Mouse (Mus musculus): ENCODE data around the gene Vwa8. TPM values are rescaled to one million over a fixed set of nuclear protein-coding genes. Genes with fewer than 3 reads are reported as not detected.

Gene Vwa8
- total RNA-seq, 2 experiments from 2014 or later, result 29.4 to 31.0 TPM

DNA sequence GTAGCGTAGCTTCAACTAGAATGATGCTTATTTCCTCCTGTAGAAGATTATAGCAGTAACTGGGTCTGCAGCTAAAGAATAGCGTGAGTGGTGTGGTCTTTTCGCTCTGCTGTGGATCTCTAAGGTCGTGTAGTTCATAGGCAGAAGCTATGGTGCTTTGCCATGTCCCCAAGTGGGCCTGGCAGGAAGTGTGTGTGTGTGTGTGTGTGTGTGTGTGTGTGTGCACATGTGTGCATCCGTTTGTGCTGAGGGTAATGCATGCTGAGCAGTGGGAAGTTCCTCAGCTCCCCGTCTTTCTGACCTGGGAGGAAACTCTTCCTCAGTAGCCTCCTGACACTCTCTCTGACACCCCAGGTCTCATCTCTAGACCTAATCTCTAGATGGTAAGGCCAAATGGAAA, 305.0 kb downstream of the Vwa8 start:
- H3K4me3 ChIP-seq, result no peak overlapping the region
- DNase-seq (ENCODE audit: low spot score in 2 of 2), result no peak
- no peak overlapping the region for H3K27ac ChIP-seq
- no peak for TF ChIP-seq CTCF (conservative IDR thresholded peaks at IDR 0.05)

DNA sequence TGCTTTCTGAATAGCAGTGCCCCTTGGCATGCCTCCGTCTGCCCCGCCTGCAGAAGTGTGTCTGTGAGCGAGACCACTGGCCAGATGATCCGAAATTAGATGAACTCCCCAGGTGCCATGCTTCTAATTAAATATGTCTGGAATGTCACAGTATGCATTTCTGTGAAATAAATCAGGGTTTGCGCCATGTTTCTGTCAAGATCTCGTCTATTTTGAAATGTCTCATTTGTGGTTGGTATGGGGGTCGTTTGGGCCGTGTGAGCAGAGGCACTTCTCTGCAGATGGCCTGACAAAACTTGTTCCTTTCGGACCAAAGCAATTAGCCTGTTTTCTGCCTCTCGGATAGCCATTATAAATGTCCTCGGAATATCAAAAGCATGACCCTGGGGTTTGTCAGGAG, 306.1 kb downstream of the Vwa8 start:
- Histone ChIP-seq H3K27ac (no peak overlapping the region), H3K4me3 (no peak overlapping the region)
- TF ChIP-seq CTCF (conservative IDR thresholded peaks at IDR 0.05), result no peak
- DNase-seq (ENCODE audit: low spot score in 2 of 2), result no peak

DNA sequence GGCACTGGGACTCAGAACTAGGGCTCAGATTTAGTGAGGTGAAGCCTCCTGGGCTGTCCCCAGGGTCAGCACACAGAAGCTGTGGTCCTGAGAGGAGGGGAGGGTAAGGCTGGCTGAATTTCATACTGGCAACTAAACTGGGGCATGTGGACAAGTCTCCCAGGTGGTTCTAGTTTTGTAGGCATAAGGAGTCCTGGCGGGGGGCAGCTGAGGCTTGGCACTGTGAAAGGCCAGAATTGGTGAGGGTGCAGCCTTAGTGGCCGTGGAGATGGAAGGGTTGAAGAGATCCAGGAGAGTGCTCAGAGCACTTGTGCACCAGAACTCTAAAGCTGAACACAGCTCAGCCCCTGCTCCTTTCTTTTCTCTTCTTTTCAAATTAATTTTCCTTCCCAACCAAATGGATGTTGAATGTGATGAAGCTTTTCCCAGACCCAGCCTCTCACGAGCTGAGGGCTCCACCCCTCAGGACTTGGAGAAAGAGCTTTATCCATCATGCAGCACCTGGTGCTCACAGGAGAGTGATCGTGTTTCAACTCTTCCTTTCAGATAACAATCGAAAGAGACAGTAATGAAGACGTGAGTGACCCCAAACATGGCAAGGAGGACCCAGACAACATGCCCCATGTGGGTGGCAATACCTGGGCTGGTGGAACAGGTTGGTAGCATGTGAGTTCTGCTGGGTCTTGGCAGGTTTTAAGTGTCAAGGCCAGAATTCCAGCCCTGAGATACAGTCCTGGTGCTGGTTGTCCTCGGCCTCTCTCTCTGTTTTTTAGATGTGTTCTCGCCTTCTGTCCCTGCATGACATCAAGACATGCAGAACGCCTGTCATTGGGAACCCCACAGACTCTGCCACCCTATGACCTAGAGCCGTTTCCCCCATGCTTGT, 307.9 kb downstream of the Vwa8 start:
- Histone ChIP-seq H3K4me3 (no peak overlapping the region), H3K27ac (no peak overlapping the region)
- no peak for DNase-seq (ENCODE audit: low spot score in 2 of 2)
- no peak for TF ChIP-seq CTCF (conservative IDR thresholded peaks at IDR 0.05)

DNA sequence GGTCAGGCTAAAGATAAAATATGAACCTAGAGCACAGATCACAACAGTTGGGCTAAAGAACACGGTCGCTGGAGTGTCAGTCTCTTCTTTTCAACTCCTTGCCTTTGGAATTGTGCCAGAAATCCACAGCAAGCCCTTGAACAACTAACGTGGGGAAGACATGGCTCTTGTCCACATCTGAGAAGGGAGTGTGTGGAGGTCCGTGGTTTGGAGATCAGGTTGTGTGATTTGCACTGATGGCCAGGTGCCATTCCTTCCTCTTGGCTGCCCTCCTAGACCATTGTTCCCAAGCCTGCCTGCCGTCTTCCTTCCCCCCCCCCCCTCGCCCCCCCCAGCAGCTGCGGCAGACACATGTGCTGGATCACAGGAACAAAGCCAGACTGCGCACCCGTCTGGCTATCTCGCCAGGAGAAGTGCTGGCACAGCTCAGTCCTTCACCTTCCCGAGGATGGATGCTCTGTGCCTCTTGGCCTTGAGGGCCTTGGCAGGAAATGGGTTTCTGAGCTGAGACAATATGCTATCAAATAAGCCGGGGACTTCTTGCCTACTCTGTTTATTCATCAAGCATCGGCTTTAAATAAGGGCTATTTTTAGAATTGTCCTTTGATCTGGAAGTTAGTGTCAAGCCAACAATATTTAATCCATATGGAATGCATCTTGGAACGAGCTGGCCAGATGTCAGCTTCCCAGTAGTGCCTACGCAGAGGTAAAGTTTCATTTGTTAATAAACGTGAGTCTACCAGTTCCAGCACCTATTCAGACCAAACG, 308.8 kb downstream of the Vwa8 start:
- H3K27ac ChIP-seq, result no peak overlapping the region
- H3K4me3 ChIP-seq, result no peak overlapping the region
- DNase-seq (ENCODE audit: low spot score in 2 of 2), result no peak
- TF ChIP-seq CTCF (conservative IDR thresholded peaks at IDR 0.05), result no peak

DNA sequence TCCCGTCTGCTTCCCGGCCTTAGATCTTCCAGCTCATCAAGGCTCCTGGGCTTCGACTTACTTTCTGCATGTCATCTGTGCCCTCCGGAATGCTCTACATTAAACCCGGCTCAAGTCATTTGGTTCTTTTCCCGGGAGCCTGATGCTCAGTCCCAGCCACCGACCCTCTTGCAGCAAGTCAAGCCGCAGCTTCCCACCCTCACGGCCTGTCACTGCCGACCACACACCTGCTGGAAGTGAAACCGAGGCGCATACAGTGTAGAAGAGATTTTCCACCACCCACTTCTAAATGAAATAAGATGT, 309.3 kb downstream of the Vwa8 start:
- H3K27ac ChIP-seq, result no peak overlapping the region
- TF ChIP-seq CTCF (conservative IDR thresholded peaks at IDR 0.05), result no peak

DNA sequence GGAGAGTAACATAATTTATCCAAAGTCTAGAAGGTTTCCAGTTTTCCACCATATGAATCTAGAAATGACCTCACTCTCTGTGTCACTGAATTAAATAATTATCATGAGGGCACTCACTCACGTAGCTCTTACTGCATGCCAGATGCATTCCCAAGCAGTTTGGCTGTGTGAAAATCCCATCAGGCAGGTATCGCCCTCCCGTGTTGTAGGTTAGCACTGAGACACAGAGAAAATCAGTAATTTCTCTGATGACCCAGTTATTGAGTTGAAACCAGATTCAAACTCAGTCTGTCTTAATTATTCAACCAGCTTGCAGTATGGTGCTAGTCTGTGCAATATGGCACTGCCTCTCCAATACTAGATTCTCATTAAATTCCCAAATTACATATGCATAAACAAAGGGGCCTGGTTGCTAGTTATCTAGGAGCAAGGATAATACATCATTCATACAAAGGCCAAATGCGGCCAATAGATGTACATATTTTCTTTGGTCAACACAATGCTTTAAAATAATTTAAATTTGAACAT, 309.9 kb downstream of the Vwa8 start:
- no peak overlapping the region for H3K27ac ChIP-seq
- H3K4me3 ChIP-seq, result no peak overlapping the region
- DNase-seq (ENCODE audit: low spot score in 2 of 2), result no peak
- TF ChIP-seq CTCF (conservative IDR thresholded peaks at IDR 0.05), result no peak

More for the DNA sequence above, 309.3 kb downstream of the Vwa8 start:
- DNase-seq (ENCODE audit: low spot score in 2 of 2), result no peak
- H3K4me3 ChIP-seq, result no peak overlapping the region

DNA sequence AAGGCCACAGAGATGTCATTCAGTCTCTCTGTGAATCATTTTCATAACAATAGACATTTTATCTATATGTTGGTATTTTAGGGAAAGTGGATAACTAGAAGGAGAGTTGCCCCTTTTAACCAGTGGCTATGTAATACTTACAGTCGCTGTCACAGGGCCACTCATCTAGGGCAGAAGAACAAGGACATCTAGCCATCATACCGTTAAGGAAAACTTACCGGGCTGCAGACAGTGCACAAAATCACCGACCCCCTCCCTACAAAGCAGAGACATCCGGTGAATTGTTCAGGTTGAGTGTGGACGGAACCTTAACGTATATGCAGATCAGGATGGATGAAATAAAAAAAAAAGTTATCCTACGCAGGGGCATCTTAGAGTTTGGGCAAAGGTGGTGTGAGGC, 310.6 kb downstream of the Vwa8 start:
- Histone ChIP-seq H3K4me3 (no peak overlapping the region), H3K27ac (no peak overlapping the region)
- no peak for DNase-seq (ENCODE audit: low spot score in 2 of 2)
- TF ChIP-seq CTCF (conservative IDR thresholded peaks at IDR 0.05), result no peak

DNA sequence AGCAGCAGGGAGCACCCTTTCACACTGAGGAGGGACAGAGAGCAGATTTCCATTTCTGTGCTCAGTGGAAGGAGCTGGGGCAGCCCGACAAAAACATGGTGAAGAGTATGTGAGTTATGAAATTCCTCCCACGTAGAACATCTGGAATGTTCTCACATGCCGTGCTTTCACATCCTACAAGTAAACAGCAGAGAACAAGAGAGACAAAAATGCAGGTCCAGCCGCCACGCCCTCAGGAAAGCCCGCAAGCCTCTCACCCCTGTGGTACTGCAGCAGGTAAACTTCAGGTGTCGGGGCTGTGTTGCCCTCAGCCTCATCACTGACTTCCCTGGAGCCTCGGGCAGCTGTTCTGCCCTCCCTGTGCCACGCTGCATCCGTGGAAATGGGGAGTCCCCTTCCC, 311.6 kb downstream of the Vwa8 start:
- no peak overlapping the region for H3K27ac ChIP-seq
- TF ChIP-seq CTCF (conservative IDR thresholded peaks at IDR 0.05), result no peak
- no peak for DNase-seq (ENCODE audit: low spot score in 2 of 2)
- H3K4me3 ChIP-seq, result no peak overlapping the region

DNA sequence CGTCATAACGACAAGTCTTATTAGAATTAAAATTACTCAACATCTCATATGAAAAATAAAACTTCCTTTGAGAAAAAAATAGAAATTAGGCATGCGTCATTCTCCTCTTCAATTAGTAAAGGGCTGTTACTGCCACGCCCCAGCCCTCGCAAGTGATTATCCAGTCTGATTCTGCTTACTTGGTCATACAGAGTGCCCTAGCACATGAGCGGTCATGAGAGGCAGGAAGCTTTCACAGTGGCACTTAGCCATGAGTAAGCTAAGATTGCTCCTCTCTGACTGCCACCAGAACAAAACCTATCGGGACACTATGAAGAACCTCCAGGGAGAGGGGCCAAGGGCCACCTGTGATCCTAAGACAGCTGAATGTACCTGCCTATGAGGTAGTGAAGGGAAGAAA, 312.1 kb downstream of the Vwa8 start:
- no peak for DNase-seq (ENCODE audit: low spot score in 2 of 2)
- TF ChIP-seq CTCF (conservative IDR thresholded peaks at IDR 0.05), result no peak
- Histone ChIP-seq H3K4me3 (no peak overlapping the region), H3K27ac (no peak overlapping the region)

DNA sequence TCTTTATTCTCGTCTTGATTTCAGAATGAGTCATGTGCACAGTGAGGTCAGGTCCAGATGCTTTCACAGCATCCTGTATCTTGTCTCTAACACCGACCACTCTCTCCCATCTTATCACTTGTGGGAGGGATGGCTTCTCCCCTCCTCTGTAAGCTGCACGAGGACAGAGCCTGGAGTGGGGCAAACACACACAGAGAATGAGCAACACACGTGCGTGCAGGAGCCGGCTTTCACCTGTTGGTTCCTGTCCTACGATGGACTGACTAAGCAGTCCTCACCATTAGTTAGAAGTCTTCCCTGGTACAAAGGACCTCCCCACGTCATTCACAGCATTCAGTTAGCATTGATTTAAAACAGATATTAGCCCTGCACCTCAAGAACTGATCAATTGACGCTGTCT, 312.9 kb downstream of the Vwa8 start:
- TF ChIP-seq CTCF (conservative IDR thresholded peaks at IDR 0.05), result no peak
- Histone ChIP-seq H3K27ac (no peak overlapping the region), H3K4me3 (no peak overlapping the region)
- no peak for DNase-seq (ENCODE audit: low spot score in 2 of 2)

DNA sequence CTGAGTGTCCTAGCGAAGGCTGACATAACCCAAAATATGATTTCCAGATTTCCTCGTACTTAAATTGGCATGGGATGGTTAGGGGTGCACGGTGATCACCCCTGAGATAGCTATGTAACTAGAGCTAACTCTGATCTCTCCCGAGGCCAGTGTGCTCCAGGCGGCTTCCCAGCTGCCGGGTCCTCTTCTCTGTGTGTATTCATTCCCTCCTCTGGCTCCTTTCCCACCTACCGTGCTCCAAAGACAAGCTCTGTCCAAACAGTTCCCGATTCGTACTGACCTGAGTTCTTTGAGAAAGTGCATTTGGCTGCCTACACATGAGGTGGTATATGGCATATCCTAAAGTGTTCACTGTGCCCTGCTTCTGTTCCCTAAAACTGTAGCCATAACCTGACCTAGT, 313.8 kb downstream of the Vwa8 start:
- Histone ChIP-seq H3K4me3 (no peak overlapping the region), H3K27ac (no peak overlapping the region)
- no peak for TF ChIP-seq CTCF (conservative IDR thresholded peaks at IDR 0.05)
- DNase-seq (ENCODE audit: low spot score in 2 of 2), result no peak

DNA sequence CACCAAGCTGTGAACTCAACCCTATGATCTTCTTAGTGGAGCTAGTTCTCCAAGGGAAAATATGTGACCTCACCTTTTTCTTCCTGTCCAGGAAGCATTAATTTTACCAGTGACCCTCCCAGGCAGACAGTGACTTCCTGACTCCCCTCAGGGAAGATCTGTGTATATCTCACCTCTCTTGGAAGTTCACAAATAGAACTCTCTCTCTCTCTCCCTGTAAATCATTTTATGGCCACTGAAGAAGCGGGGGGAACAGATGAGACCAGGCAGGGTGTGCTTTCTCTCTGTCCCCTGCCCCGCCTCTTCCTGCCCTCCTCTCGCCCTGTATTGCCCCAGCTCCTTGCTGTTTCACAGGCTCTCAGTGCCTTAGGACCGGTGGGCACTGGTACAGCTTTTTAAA, 315.5 kb downstream of the Vwa8 start:
- no peak for TF ChIP-seq CTCF (conservative IDR thresholded peaks at IDR 0.05)
- DNase-seq (ENCODE audit: low spot score in 2 of 2), result no peak
- H3K27ac ChIP-seq, result no peak overlapping the region
- no peak overlapping the region for H3K4me3 ChIP-seq

DNA sequence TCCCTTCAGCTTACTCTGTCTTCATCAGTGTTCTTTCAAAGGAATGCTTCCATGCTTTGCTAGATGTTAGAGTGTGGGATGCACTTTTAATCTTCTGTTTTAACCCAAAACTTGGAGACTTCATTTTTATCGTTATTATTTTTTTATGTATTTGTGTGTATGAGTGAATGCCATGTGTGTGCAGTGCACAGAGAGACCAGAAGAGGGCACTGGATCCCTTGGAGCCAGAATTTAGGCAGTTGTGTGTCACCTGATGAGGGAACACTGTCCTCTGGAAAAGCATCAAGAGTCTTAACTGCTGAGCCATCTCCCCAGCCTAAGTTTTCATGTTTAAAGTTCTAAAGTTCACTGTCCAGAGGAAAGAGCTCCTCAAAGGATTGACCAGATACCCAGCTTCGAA, 316.1 kb downstream of the Vwa8 start:
- Histone ChIP-seq H3K4me3 (no peak overlapping the region), H3K27ac (no peak overlapping the region)
- no peak for DNase-seq (ENCODE audit: low spot score in 2 of 2)
- peak; percentile 71 for TF ChIP-seq CTCF (conservative IDR thresholded peaks at IDR 0.05)

DNA sequence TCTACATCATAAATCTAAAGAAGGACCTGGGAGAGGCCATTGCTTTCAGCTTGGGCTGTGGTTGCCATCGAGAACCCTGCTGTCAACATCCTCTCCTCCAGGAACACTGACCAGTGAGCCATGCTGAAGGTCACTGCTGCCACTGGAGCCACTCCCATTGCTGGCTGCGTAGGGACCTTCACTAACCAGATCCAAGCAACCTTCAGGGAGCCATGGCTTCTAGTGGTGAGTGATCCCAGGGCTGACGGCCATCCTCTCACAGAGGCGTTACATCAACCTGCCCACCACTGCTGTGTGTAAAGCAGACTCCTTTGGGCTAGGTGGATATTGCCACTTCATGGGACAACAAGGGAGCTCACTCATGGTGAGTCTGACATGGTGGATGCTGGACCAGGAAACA, 325.7 kb downstream of the Vwa8 start:
- TF ChIP-seq CTCF (conservative IDR thresholded peaks at IDR 0.05), result no peak
- no peak for DNase-seq (ENCODE audit: low spot score in 2 of 2)
- Histone ChIP-seq H3K27ac (no peak overlapping the region), H3K4me3 (no peak overlapping the region)
